Mouse (Mus musculus) midbrain, embryonic 10.5 days (tissue): Measurements from ENCODE around the gene Serpinb9b. TPM values are rescaled to one million over a fixed set of nuclear protein-coding genes. Genes with fewer than 3 reads are reported as not detected.

Source experiments
- DNase-seq: peaks from one replicate; pipeline ENCODE4 v3.0.0-alpha.2; 2017; ENCODE audit warnings: low spot score
- H3K27ac ChIP-seq: fragments of 300-500 bp; sonication (generic); replicated peaks from 2 replicates; pipeline ENCODE4 v1.5.1; 2016; ENCODE audit warnings: mild to moderate bottlenecking
- H3K27me3 ChIP-seq: fragments of 300-500 bp; sonication (generic); 2 replicates; pipeline ENCODE4 v1.6.1; 2016; ENCODE audit warnings: low read depth, mild to moderate bottlenecking; ENCODE audit not compliant: poor library complexity, severe bottlenecking
- H3K36me3 ChIP-seq: fragments of 300-500 bp; sonication (generic); 2 replicates; pipeline ENCODE4 v1.6.1; 2016; ENCODE audit warnings: mild to moderate bottlenecking, moderate library complexity
- H3K4me1 ChIP-seq: fragments of 300-500 bp; sonication (generic); 2 replicates; pipeline ENCODE4 v1.6.1; 2016
- H3K4me3 ChIP-seq: fragments of 300-500 bp; sonication (generic); 2 replicates; pipeline ENCODE4 v1.5.1; 2016; ENCODE audit warnings: mild to moderate bottlenecking, moderate library complexity
- H3K9me3 ChIP-seq: fragments of 300-500 bp; sonication (generic); replicated peaks from 2 replicates; pipeline ENCODE4 v1.6.1; 2016; ENCODE audit warnings: mild to moderate bottlenecking
- WGBS: fragments of 180-500 bp; shearing (Covaris S2); methylation state at CpG from one replicate; pipeline ENCODE4 v1.1.7; 2016; 5-methylcytosine and 5-hydroxymethylcytosine counted together
- polyA plus RNA-seq: library from polyadenylated mRNA; unstranded; fragments of >200 nt; fragmentation: Nextera tagmentation; extraction: Ambion mirVana; gene quantifications from 2 replicates; pipeline ENCODE4 v1.2.1, GENCODE M21; 2016

Serpinb9b gene
- not detected in 2 replicates for polyA plus RNA-seq

DNA sequence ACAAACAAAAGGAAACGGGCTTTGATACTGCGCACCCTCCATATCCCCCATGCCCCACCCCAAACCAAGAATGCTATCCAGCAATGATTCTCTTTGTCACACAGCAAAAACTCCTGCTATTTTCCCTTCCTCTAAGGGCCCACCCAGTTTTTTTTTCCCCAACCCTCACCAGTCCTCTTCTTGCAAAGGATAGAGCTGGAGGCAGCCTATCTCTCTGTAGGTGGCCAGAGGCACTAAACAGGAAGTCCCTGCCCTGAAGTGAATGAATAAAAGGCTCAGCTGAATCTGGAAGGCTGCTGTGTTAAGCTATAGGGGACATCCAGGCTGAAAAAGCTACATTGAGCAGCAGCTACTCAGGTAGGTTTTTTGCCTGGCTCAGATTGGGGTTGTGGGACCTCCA, at the start of gene Serpinb9b:
Gene Serpinb9b (plus strand): TSS at position 173 of the 400 bp plus-strand sequence.
- H3K27me3 ChIP-seq: no peaks in the 10 kb centered on the region
- WGBS: 80% methylated on average over 2 of the region's 2 CpGs
- H3K27ac ChIP-seq: no peak within 1 kb of the TSS
- no peak within 1 kb of the TSS for H3K4me3 ChIP-seq
- no peak for DNase-seq
- H3K9me3 ChIP-seq: no peaks in the 10 kb centered on the region
- H3K4me1 ChIP-seq: no peaks in the 10 kb centered on the region
- H3K36me3 ChIP-seq: no peaks in the 10 kb centered on the region

DNA sequence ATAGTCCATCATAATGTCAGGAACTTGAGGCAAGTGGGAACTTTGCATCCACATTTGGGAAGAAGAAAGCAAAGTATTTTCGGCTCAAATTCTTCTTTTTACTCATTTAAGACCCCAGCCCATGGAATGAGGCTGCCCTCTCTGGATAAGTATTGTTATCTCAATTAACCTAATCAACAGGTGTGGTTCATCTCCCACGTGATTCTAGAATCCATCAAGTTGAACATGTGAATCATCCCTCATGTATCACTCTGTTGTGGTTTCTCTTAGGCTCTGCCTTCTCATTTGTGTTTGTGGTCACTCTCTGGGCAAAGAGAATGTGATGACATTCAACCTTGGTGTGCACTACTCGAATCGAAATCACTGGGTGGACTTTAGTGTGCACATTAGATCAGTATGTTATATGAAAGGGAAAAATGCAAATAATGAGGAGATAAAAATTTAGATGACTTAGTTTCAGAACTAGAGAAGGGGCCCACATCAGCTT, 44.6 kb upstream of the Serpinb9b start:
- Histone ChIP-seq H3K27ac (no peak overlapping the region), H3K27me3 (no peaks in the 10 kb centered on the region), H3K4me1 (no peaks in the 10 kb centered on the region), H3K36me3 (no peaks in the 10 kb centered on the region), H3K9me3 (no peaks in the 10 kb centered on the region), H3K4me3 (no peak overlapping the region)
- WGBS: 87% methylated on average over 4 of the region's 4 CpGs
- no peak for DNase-seq

DNA sequence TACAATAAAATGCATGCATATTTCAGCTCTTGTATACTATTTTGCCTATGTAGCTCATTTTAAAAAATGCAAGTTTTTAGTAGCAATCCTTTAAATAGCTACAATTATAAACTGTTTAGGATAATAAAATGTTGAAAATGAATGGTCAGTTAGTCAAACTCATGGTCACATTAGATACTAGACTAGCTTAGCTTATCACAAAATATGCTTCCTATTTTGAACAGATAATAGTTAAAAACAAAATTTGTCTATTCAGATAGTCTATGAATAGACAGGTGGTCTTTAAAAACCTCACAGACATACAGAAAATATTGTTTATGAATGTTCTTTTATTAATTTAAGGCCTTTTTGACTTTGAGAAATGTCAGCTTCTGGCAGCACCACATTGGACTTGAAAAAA, 41.0 kb upstream of the Serpinb9b start:
- Histone ChIP-seq H3K9me3 (no peaks in the 10 kb centered on the region), H3K36me3 (no peaks in the 10 kb centered on the region)
- DNase-seq: no peak

DNA sequence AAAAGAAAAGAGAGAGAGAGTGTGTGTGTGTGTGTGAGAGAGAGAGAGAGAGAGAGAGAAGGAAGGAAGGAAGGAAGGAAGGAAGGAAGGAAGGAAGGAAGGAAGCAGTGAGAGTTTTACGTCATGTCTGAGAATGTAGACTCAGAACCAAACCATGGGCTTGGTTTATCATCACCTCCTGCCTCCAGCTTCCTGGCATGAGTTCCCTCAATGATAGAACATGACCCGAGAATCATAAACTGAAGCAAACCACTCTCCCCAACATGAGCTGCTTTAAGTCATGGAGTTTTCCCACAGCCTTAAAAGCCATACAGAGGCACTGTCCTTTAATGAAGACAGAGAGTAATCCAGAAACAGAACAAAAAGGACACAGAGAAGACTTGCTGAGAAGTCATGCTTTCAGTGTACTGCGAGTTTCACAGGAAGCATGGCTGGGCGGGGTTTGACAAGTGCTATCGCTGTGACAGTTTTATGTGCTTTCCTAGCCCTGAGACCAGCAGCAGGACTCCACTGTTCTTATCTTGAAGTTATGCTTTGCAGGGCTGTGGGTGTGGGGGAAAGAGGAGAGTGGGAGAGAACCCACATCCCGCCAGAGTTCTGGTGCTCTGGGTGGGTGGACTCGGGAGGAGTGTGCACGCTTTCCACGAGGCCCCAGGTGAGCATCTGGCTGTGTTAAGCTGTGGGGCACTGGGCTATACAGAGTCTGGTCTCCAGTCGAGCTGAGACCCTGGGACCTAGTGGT, 33.9 kb upstream of the Serpinb9b start:
- Histone ChIP-seq H3K27me3 (no peaks in the 10 kb centered on the region), H3K36me3 (no peaks in the 10 kb centered on the region), H3K4me3 (no peak overlapping the region), H3K9me3 (no peaks in the 10 kb centered on the region), H3K4me1 (0 out of 2 replicates have a peak, but pooled peaks cover 7% of the 10 kb centered on the region), H3K27ac (no peak overlapping the region)
- no peak for DNase-seq
- WGBS: 82% methylated on average over 10 of the region's 10 CpGs

More for the DNA sequence above, 41.0 kb upstream of the Serpinb9b start:
- H3K27ac ChIP-seq: no peak overlapping the region
- no peaks in the 10 kb centered on the region for H3K4me1 ChIP-seq
- no peak overlapping the region for H3K4me3 ChIP-seq
- H3K27me3 ChIP-seq: no peaks in the 10 kb centered on the region

DNA sequence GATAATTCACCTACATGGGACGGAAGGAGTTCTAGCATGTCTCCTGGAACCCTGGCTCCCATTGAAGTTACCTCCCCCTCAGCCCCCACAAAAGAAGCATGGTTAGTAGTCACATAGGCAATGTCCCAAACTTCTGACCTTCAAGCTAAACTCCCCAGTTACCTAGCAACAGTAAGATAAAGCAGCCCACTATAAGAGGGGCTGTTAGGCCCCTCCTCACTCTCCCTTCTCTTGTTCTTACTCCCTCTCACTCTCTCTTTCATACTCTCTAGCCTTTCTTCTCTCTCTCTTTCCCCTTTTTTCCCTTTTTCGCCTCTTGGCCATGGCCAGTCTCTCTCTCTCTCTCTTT, 33.3 kb upstream of the Serpinb9b start:
- Histone ChIP-seq H3K36me3 (no peaks in the 10 kb centered on the region), H3K27me3 (no peaks in the 10 kb centered on the region), H3K27ac (no peak overlapping the region), H3K9me3 (no peaks in the 10 kb centered on the region), H3K4me1 (0 out of 2 replicates have a peak, but pooled peaks cover 7% of the 10 kb centered on the region), H3K4me3 (no peak overlapping the region)
- 72% methylated on average over 2 of the region's 2 CpGs for WGBS
- DNase-seq: no peak

DNA sequence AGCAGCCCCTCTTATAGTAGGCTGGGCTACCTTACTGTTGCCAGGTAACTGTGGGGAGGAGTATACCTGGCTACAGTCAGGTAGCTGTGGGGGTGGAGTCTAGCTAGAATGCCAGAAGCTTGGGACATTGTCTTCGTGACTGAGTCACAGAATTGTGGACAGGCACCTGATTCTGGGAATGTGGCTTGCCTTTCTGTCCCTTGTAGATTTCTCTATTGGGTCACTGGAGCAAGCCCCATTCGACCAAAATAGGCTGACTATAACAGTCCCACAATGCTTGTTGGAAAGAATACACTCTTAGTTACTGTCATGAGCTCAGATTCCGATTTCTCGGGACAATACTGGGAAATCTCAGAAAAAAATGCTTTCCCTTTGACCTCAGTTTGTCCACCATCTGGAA, 32.2 kb upstream of the Serpinb9b start:
- Histone ChIP-seq H3K27me3 (no peaks in the 10 kb centered on the region), H3K27ac (no peak overlapping the region), H3K36me3 (no peaks in the 10 kb centered on the region), H3K4me3 (no peak overlapping the region), H3K9me3 (no peaks in the 10 kb centered on the region), H3K4me1 (0 out of 2 replicates have a peak, but pooled peaks cover 7% of the 10 kb centered on the region)
- 81% methylated on average over 4 of the region's 4 CpGs for WGBS
- DNase-seq: no peak

DNA sequence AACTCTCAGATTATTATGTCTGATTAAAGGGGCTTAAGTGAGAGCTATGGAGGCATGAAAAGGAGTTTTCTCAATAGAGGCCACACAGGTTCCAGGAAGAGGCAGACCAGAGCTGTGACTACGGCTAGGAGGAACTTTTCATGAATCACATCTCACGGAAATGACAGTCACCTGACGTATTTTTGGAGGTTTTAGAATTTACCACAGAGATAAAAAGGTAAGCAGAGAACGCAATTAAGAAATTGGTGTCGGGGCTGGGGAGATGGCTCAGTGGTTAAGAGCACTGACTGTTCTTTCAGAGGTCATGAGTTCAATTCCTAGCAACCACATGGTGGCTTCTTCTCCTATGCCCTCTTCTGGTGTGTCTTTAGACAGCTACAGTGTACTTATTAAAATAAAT, 25.9 kb upstream of the Serpinb9b start:
- Histone ChIP-seq H3K27ac (no peak overlapping the region), H3K36me3 (no peaks in the 10 kb centered on the region), H3K4me1 (peaks cover 8% of the 10 kb centered on the region), H3K4me3 (no peak overlapping the region), H3K27me3 (no peaks in the 10 kb centered on the region), H3K9me3 (no peaks in the 10 kb centered on the region)
- WGBS: 93% methylated on average over 5 of the region's 5 CpGs
- no peak for DNase-seq

DNA sequence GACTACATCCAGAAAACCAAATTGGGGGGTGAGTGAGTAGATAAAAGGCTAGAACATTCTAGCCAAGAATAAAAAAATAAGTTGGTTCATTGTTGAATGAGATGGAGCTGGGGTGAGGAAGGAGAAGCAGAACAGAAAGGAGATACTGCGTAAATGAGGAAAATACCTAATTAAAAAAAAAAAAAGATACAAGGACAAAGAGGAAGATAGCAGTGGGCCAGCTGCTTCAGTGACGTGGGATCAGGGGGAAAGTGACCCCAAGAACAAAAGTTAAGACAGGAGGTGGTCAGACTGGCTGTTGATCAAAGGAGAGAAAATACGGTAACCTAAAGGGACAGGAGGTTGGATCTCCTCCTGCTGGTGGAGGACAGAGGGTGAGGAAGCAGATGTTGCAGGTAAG, 24.3 kb upstream of the Serpinb9b start, which contains the start of gene Serpinb9:
Gene Serpinb9 (plus strand): TSS at position 301 of the 400 bp plus-strand sequence.
- Histone ChIP-seq H3K4me3 (no peak within 1 kb of the TSS), H3K27ac (peak within 1 kb of the TSS; percentile 77; the same call in 1 of the 2 replicates)
- 81% methylated on average over 3 of the region's 3 CpGs for WGBS

DNA sequence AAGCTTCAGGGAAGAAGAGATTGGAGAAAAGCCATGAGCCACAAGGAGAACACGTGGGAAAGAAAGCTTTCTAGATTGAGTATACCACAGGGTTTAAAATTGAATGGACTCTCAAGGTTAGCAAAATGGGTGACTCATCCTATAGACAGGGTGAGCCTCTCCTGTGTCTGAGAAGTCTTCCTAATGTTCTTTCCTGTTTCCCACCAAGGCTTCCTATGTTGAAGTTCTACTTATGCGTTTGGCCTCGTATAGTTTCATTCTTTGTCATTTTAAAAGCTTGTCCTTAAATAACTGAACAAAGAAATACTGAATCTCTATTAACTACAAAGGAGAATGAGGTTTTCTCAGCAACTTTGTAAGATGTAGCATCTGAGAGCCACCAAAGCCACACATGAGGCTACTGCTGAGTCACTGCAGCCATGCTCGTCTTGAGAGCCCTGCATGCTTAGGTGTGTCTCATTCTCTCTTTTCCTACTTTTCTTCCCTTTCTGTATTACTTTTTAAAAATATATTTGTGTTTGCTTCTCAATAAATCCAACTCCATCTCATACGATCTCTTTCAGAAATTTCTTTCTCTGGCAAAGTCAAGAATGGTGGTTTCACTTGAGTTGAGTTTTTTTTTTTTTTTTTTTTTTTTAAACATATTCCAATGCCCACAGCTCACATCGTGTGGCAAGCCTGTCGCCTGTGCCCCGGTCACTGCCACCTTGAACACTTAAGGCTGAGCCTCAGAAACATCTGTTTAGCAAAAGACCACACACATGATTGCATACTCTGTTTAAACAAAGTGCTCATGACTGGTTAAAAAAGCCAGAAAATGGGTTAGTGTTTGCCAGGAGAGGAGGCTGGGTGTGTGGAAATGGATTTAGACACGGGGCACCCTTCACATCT, 23.4 kb upstream of the Serpinb9b start:
- Histone ChIP-seq H3K4me3 (peak overlapping the region; percentile 41), H3K9me3 (no peaks in the 10 kb centered on the region), H3K4me1 (peaks cover 8% of the 10 kb centered on the region), H3K27ac (peak overlapping the region; percentile 77), H3K36me3 (no peaks in the 10 kb centered on the region), H3K27me3 (no peaks in the 10 kb centered on the region)
- DNase-seq: no peak
- 77% methylated on average over 9 of the region's 9 CpGs for WGBS

More for the DNA sequence above, 24.3 kb upstream of the Serpinb9b start, which contains the start of gene Serpinb9:
- no peaks in the 10 kb centered on the region for H3K9me3 ChIP-seq
- H3K36me3 ChIP-seq: no peaks in the 10 kb centered on the region
- peaks cover 8% of the 10 kb centered on the region for H3K4me1 ChIP-seq
- no peaks in the 10 kb centered on the region for H3K27me3 ChIP-seq
- no peak for DNase-seq

DNA sequence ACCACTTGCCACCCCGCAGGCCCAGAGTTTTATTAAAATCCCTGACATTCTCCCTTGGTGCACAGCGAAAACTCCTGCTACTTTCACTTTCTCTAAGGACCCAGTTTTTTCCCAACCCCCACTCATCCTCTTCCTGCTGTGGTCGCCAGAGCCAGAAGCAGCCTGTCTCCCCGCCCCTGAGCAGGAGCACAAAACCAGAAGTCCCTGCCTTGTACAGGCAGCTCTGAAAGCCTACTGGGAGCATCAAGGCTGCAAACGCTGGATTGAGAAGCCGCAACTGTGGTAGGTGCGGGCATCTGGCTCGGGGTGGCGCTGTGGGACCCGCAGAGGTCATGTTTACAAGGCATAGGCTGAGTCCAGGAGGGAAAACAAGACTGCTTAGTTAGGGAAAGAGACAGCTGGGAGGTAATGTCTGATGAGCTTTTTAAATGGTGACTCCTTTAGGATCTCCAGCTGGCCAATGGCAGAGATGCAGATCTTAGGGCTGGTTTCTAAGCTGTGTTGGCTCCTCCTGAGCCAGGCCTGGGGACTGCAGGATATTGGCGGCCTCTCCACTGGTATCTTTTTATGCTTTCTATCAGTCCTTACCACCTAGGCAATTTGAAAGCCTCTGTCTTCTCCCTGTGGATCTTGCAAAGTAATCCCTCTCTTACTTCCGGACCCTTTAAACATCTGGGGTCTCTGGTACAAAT, 22.7 kb upstream of the Serpinb9b start:
- Histone ChIP-seq H3K27me3 (no peaks in the 10 kb centered on the region), H3K9me3 (no peaks in the 10 kb centered on the region), H3K36me3 (no peaks in the 10 kb centered on the region), H3K4me3 (peak overlapping the region; percentile 41), H3K4me1 (peaks cover 8% of the 10 kb centered on the region), H3K27ac (peak overlapping the region; percentile 77)
- DNase-seq: peak; percentile 70
- 22% methylated on average over 12 of the region's 12 CpGs for WGBS

DNA sequence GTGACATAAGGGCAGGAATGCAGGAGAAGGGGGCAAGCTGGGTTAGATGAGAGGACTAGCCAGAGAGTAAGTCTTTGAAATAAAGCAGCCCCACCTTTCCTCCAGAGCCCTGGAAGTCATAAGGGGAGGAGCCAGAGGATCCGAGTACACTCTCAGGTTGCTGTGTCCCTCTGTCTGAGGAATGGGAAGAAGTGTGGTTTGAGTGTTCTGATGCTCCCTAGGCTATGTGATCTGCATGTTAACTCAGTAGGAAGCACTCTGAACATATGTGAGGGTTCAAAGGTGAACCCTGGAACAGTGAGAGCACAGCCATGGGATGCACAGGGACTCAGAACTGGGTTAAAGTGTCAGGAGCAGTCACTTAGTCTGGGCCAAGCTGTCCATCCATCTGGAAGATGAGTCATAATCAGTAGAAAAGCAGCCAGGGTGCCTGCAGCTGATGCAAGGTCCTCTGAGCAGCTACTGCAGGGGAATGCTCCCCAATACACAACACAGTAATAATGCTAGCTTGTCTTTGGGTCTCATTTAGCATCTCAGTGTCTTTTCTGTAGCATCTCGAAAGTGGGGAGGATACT, 21.6 kb upstream of the Serpinb9b start:
- Histone ChIP-seq H3K9me3 (no peaks in the 10 kb centered on the region), H3K27ac (no peak overlapping the region), H3K27me3 (no peaks in the 10 kb centered on the region), H3K4me3 (no peak overlapping the region), H3K4me1 (peaks cover 8% of the 10 kb centered on the region), H3K36me3 (no peaks in the 10 kb centered on the region)
- DNase-seq: no peak
- 61% methylated on average over 2 of the region's 2 CpGs for WGBS

DNA sequence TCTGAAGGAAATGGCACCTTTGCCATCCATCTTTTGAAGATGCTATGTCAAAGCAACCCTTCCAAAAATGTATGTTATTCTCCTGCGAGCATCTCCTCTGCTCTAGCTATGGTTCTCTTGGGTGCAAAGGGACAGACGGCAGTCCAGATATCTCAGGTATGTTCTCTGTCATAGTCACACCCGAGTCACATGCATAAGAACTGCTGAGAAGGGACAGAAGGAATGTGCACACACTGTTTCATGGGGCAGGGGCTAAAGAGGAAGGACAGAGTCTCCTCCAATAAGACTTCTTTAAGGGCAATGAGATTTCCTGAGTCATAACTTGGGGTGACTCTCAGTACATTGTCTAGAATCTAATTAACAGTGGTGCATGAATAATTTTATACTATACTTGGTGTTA, 20.7 kb upstream of the Serpinb9b start:
- no peak for DNase-seq
- 86% methylated on average over 3 of the region's 3 CpGs for WGBS
- Histone ChIP-seq H3K27me3 (no peaks in the 10 kb centered on the region), H3K27ac (no peak overlapping the region), H3K4me3 (no peak overlapping the region), H3K36me3 (no peaks in the 10 kb centered on the region), H3K9me3 (no peaks in the 10 kb centered on the region), H3K4me1 (peaks cover 8% of the 10 kb centered on the region)
